Mouse (Mus musculus): Measurements from ENCODE around the gene Gm37240.

DNA sequence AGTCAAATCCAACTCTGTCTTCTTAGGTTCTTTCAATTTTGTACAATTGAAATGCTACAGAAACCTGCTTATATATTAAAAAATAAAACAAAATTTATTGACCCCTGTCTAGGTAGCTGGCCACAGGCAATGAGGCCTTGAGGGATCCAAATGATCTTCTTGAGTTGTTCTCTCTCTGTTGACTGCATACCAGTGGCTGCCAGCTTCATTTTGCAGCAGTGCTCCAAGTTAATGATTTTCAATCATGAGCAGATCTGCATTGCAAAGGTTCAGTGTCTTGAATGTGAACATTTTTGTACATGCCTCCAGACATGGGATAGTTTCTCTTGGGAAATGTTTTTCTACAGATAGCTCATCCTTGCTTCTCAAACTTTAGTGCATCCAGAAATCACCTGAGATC is 17.1 kb upstream of the Gm37240 start:
- no peak for TF ChIP-seq ZNF384 (IDR thresholded peaks at IDR 0.05; ENCODE audit: low read depth, low read length)
- TF ChIP-seq MAFK (IDR thresholded peaks at IDR 0.05; ENCODE audit: insufficient read depth, low read depth, low read length) = no peak

All from ES-E14 (cell line).